Mouse (Mus musculus) urinary bladder, adult 2 months (tissue): ENCODE results near the gene Vsig8. TPM values are rescaled to one million over a fixed set of nuclear protein-coding genes. Genes with fewer than 3 reads are reported as not detected.

ENCODE experiments used
- DNase-seq: peaks from one replicate; pipeline ENCODE4 v3.0.0; 2022; ENCODE audit warnings: low spot score
- polyA plus RNA-seq: library from polyadenylated mRNA; depleted of rRNA; stranded (reverse); fragments of >200 nt; gene quantifications from 2 replicates; pipeline ENCODE4 v1.2.3, GENCODE M21; 2012; rRNA removed

Vsig8 gene
- 0.40 and 0.50 TPM in 2 replicates for polyA plus RNA-seq

- no peak for DNase-seq
These were observed at the start of gene Vsig8 for GRCm38 (mm10) chr1:172555638-172556037. Gene Vsig8, plus strand, starts transcription at chr1:172555938.

GRCm38 (mm10) chr1:172507001-172507400 is 48.7 kb upstream of the Vsig8 start:
- DNase-seq, result no peak

- DNase-seq, result no peak
These were observed 48.0 kb upstream of the Vsig8 start for GRCm38 (mm10) chr1:172507701-172508100.

GRCm38 (mm10) chr1:172508172-172508571 is 47.6 kb upstream of the Vsig8 start:
- no peak for DNase-seq

GRCm38 (mm10) chr1:172509235-172509634 is 46.5 kb upstream of the Vsig8 start:
- DNase-seq, result no peak

GRCm38 (mm10) chr1:172509983-172510382 is 45.8 kb upstream of the Vsig8 start:
- no peak for DNase-seq

GRCm38 (mm10) chr1:172510421-172510972 is 45.2 kb upstream of the Vsig8 start:
- no peak for DNase-seq

GRCm38 (mm10) chr1:172512962-172513361 is 42.8 kb upstream of the Vsig8 start:
- DNase-seq, result no peak

- no peak for DNase-seq
These were observed 42.1 kb upstream of the Vsig8 start for GRCm38 (mm10) chr1:172513525-172514212.

GRCm38 (mm10) chr1:172514213-172514529 is 41.6 kb upstream of the Vsig8 start:
- no peak for DNase-seq

- no peak for DNase-seq
These were observed 41.0 kb upstream of the Vsig8 start for GRCm38 (mm10) chr1:172514551-172515268.

- DNase-seq, result no peak
These were observed 40.3 kb upstream of the Vsig8 start for GRCm38 (mm10) chr1:172515396-172515795.

- no peak for DNase-seq
These were observed 37.7 kb upstream of the Vsig8 start for GRCm38 (mm10) chr1:172518013-172518412.

GRCm38 (mm10) chr1:172519644-172520043 is 36.1 kb upstream of the Vsig8 start:
- no peak for DNase-seq

GRCm38 (mm10) chr1:172520576-172521440 is 34.9 kb upstream of the Vsig8 start, which contains the start of gene Cfap45:
Gene Cfap45, plus strand, starts transcription at chr1:172520801.
- no peak for DNase-seq

- DNase-seq, result no peak
These were observed 33.2 kb upstream of the Vsig8 start for GRCm38 (mm10) chr1:172522524-172522923.

GRCm38 (mm10) chr1:172523699-172524101 is 32.0 kb upstream of the Vsig8 start:
- DNase-seq, result no peak

- DNase-seq, result no peak
These were observed 30.5 kb upstream of the Vsig8 start for GRCm38 (mm10) chr1:172525027-172525764.

- DNase-seq, result no peak
These were observed 29.8 kb upstream of the Vsig8 start for GRCm38 (mm10) chr1:172525971-172526370.

- no peak for DNase-seq
These were observed 29.2 kb upstream of the Vsig8 start for GRCm38 (mm10) chr1:172526380-172527081.

- DNase-seq, result no peak
These were observed 28.3 kb upstream of the Vsig8 start for GRCm38 (mm10) chr1:172527431-172527830.
